Mouse (Mus musculus) lung, postnatal 25 days (tissue): Measurements from ENCODE around the gene Wdr44.
A peak's percentile ranks its signal among the peaks of the same experiment; 100 is the strongest.
"Not testable (repeated sequence)": the region's sequence is repeated elsewhere in the genome, so short reads cannot be mapped to it uniquely, and the experiment has no call there.

Source experiments
- DNase-seq: peaks from one replicate; pipeline ENCODE4 v3.0.0; 2022; ENCODE audit warnings: low spot score

The Wdr44 gene

DNA sequence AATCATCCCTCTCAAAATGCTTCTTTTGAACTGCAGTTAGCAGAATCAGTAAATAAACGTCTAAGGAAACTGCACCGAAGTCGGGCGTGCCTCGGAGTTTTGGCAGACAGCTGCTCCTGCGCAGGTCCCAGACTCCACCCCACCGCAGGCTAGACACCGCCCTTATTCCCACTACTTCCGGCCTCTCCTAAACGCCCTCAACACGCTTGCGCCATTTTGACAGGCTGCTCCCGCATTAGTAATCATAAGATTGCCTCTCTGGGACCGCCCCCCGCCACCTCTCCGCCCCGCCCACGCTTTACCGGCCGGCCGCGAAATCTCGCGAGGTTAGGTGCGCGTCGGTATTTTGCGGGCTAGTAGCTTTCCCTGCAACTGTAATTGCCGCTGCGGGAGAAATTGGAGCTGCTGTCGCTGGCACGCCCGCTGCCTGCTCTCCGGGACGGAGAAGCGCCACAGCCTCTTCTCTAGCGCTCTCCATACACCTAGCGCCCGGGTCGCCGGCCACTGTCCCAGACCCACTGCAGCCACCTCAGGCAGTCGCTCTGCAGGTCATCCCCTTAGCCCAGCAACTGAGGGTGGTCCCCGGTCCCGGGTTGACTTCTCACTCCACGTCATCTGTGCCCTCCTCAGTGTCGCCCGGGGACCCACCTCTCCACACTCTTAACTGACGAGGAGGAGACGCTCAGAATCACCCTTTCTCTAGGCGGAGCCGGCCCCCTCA, at the start of gene Wdr44:
TSS of gene Wdr44 (plus strand) at position 330 of the 721 bp plus-strand sequence.
- DNase-seq, result peak; percentile 96

DNA sequence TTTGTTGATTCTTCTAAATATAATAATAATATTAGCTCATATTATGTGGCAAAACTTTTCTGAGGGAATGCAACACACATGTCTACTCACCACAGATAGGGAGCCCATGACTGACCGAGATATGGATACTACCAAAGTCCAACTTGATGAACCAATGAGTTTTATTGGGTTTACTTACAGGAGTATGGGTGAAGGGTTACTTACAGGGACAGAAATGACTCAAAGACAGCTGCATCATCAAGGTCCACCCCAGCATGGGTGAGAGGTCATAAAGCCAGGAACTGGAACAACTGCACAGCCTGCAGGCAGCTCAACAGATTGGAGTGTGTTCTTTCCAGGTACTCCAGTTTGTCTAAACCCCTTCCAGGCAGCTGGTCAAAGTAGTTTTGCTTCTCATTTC, 44.5 kb upstream of the Wdr44 start:
- no peak for DNase-seq

DNA sequence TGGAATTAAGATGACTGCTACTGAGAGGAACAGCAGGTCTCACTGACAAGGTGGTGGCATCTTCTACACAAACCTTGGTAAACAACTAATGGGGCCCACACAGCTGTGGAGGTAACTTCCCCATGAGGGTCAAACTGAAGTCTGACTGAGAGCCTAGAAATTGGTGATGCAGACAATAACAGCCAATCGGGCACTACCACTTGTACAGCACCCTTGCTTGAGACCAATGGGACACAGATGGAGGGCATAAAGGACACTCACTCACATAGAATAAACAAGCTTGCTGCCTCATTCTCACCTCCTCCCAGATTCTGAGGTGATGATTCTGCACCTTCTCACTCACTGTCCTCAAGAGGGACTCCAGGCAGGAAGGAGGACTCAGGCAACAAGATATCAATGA, 30.6 kb upstream of the Wdr44 start:
- DNase-seq, result no peak

DNA sequence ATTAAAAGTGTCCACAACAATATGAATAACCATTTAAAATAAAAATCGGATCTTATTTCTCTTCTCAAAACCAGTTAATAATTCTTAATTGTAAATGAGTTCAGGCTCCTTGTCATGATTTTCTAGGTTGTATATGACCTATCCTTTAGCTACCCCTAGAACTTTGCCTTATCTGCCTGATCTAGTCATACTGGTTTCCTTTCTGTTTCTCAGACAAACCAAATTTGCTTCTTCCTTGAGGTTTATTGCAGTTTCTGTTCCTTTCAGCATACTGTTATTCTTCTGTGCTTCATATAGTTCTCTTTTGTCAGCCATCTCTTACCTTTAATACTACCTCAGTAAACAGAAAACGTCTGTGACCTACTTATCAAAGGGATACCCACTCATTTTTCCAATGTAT, 19.7 kb upstream of the Wdr44 start:
- DNase-seq, result no peak

DNA sequence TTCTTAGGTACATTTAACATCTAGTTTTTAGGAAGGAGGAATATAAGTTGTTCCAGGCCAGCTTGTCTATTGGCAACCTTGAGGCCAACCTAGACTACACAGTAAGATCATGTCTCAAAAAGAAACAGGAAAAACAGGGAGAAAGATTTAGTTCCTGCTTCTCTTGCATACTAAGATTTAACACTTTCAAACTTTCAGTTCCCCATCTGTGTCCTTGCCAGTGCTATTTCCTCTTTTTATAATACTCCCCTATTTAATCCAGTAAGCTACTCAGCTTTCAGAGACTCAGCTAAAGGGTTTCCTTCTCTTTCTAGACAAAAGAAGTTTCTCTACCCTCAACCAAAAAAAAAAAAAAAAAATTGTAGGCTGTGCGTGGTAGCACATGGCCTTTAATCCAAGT, 17.4 kb upstream of the Wdr44 start:
- no peak for DNase-seq

DNA sequence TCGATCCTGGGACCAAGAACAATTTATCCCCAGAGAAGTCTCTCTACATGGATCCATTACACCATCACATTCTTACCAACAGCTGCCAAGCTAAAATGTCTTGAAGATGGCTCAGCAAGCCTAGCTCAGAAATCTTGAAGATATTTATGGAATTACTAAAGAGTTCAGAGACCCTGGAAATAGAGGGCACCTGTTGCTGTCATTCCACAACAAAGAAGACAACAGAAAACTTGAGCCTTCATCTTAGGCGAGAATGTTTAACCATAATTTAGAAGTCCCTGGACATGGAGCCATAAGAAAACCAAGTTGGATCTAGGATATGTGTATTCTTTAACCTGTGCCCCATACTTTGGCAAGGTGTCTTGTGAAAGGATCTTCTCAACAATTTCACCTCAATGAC, 16.3 kb upstream of the Wdr44 start:
- DNase-seq, result no peak

DNA sequence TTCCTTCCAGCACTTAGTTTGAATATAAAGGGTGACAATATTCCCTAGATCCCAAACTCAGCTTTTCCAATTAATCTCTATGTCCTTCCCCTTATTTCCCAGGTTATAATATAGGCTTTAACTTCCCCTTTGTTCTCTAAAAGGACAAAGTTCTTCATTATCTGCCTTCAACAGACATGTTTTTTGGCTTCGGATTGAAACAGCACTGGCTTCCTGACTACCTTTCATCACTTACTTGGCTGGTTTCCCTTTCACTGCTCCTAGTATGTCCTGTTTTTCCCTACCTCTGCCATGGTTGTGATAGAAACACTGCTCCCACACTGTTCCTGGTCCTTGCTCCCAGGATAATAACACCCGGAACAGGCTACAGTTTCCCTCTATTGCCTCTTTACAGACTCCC, 15.3 kb upstream of the Wdr44 start:
- no peak for DNase-seq

DNA sequence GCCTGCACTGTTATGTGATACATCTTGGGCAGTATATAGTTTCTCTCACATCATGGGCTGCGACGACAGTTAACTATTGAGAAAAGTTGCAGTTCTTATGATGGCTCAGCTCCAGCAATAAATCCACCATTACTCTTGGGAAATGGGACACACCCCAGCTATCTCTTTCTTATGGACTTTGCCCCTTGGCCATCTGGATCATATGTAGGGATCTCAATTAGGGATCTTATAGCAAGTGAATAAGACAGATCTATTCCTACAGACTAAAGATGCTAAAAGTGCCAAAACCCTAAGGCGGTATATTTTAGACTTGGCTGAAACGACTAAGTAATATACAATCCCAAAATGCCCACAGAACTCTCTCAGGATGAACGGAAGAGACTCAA, 522 bp upstream of the Wdr44 start:
- DNase-seq, result no peak

DNA sequence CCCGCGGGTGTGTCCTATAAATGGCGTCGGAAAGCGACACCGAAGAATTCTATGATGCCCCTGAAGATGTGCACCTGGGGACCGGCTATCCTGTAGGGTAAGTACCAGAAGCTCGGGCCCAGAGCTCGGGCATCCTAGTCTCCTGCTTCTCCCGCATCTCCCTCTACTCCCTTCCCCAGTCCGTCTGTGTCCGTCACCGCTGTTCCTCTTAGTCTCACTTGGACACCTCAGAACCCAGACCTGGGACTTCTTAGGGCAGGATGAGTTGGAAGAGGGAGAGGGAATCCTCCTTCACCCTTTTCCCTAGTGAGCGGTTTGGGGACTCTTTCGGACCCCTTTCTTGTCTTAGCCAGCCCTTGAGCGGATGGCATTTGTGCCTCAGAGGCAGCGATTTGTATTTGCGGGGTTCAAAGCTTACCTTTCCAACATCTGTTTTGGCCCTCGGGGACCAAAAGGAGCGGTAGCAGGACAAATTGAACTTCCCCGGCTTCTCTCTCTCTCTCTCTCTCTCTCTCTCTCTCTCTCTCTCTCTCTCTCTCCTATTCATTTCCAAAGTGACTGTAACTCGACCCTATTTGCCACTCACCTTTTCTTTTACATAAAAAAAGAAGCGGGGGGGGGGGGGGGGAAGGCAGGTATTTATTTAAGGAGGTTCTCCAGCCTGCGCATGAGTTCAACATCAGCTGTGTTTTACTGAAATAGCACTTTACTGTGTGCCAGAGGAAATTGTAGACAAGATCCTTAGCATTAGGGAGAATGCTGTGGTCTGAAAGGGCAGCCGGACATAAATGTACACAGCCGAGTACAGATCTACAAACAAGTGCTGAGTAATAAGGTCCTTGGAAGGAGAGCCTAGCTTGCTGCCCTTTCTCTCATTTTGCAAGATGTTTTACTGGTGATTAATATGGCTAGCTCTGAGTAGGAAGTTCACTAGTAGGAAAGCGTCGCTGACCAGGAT, 871 bp downstream of the Wdr44 start:
- DNase-seq, result no peak

DNA sequence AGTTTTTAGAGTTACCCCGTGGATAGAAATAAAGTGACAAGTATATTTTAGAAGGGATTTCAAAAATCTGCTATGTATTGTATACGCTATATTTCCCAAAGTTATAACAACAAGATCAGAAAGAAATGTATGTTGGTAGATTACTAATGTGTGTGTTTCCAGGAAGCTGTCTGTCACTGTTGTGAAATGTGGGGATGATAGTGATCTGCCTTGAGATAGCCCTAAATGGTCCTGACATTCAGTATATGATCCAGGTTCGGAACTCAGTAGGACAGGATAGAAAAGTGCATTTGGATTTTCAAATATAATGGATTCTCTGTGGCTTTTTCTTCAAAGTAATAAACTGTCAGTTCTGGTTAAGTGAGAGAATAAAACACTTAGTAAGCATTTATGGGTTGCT, 1.7 kb downstream of the Wdr44 start:
- DNase-seq, result no peak

DNA sequence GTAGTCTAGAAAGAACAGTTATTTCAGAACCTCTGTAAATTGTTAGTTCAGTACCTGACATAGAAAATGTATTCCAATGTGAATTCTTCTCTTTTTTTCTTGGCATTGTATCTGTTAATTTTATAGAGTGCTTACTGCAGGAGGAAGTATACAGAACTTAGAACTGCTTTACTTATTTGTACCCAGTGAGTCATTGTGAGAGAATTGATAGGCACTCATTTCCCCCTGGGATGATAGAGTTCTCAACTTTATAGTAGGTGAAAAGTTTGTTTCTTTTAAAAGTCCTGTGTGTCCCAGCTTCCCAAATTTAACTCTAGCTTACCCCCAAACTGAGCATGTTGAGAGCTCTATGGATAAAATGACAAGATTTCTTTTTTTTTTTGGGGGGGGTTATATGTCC, 2.3 kb downstream of the Wdr44 start:
- no peak for DNase-seq

DNA sequence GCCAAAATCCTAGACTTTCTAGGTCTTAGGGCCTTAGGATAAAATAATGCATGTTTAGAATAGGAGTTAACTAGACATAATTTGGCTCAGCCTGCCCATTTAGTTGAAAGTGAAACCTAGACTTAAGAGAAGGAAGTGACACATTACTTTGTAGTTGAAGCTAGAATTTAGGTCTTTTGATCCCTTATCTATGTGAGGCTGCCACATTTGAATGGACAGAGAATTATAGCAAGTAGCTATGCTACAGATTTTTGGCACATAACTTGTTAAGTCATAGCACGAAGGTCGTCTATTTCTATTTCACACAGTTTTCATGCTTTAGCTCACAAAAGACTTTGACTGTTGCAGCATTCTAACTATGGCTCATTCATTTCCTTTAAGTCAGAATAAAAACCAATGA, 4.5 kb downstream of the Wdr44 start:
- DNase-seq, result no peak

DNA sequence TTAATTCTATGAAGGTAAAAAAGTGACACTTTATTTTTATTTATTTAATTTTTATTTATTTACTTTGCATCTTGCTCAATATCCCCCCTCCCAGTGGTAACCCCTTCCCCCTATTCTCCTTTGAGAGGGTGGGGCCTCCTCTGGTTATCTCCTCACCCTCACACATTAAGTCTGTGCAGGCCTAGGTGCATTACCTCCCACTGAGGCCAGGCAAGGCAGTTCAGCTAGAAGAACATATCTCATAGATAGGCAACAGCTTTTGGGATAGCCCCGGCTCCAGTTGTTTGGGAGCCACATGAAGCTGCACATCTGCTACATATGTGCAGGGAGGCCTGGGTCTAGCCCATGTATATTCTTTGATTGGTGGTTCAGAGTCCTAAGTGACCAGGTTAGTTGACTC, 6.2 kb downstream of the Wdr44 start:
- DNase-seq, result no peak

DNA sequence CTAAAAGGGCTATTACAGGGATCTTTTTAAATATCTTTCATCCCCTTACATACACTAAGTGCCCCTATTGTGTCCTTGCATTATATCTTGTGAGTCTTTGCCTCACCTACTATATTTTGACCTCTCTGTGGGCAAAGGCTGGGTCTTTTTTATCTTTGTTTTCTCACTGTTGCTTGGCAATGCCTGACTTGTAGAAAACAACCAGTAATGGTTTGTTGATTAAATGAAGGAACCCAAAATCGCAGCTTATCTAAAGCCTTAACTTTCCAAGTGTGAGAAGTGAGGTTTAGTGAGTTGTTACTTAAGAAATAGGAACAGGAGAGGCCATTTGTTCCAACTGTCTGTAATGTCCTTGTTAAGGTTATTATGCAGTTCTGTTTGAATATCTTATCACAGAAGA, 24.4 kb downstream of the Wdr44 start:
- no peak for DNase-seq

DNA sequence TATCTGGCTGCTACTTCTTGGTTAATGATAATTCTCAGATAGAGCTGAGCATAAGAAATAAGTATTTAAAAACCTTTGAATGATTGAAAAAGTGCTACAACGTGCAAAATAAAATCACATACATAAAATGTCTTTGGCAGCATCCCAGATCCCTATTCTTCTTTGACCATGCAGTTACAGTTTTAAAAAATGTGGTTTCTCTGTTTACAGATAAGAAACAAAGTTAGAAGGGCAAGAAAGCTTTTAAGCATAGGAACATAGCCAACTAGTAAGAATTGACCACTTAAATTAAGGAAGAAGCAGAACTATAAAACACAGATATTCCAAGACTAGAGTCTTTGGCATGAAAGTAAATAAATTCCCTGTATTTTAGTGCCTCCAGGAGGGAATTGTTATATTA, 34.6 kb downstream of the Wdr44 start:
- DNase-seq, result no peak

DNA sequence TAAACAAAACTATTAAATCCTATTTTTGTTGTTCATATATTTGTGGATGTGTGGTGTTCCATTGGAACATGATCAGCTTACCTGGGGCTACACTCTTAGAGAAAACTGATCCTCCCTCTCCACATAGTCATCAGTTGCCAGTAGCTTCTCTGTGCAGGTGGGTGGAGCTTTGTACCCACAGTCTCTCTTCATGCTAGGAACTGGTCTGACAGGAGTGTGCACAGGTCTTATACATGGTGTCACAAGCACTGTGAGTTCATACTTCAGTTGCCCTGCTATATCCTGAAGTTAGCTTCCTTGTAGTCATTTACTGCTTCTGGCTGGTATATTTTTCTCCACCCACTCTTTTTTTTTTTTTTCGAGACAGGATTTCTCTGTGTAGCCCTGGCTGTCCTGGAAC, 61.8 kb downstream of the Wdr44 start:
- no peak for DNase-seq

DNA sequence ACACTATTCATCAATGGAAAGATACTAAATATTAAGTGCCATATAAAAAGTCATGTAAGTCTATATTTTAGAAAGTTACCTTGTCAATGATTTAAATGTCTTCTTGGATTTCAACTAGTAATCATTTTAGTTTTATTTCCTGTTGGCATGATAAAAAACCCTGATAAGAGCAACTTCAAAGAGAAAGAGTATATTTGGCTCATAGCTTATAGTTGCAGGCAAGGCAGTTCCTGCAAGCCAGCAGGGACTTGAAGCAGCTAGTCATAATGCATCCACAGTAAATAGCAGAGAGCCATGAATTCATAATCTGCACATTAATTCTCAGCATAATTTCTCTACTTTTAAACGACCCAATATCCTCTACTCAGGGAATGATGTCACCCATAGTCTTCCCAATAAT, 75.0 kb downstream of the Wdr44 start:
- DNase-seq, result no peak

DNA sequence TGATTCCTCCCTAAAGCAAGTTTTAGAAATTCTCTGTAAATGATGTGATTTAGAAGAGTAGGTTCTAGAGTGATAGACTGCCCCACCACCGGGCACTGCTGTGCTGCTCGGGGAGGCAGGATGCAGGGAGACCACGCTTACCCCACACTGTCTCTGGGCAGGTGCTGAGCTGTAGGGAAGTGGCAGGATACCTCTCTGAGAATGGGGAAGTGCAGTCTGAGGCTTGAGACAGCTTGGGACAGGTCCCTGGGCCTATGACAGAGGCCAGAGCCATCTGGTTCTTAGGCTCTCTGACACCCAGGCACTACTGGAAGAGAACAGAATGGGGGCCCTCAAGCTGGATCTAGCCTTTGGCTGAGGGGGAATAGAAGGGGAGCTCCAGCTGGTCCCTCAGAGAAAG, 114.3 kb downstream of the Wdr44 start:
- no peak for DNase-seq

DNA sequence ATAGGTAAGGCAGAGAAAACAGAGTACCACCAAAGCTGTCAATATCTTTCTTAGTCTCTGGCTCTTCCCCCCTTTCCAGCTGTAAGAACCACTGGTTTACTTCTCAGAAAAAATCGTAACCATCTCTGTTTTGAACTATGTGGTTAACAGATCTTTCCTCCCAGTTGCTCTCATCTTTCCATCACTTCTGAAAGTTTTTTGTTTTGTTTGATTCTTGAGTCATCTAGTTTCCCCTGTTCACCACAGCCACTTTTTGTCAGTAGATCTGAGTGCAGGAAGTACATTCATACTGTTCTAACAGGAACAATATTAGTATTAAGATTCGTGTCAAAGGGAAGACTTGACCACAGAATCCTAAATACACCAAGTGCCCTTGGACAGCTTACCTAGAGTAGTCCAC, 117.5 kb downstream of the Wdr44 start:
- DNase-seq, result no peak

DNA sequence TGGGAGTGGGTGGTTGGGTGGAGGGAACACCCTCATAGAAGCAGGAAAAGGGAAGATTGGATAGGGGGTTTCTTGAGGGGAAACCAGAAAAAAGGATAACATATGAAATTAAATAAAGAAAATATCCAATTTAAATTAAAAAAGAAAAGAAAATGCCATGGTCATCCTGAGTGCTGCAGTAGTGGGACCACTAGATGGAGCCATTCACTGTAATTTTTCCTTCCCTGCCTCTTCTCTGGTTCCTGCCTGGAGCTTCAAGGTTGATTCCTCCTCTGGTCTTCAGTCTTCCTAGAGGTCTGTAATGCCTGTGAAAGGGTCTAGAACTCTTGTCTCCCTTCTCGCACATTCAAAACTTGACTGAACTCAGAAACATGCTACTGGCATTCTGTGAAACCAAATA, 120.4 kb downstream of the Wdr44 start:
- DNase-seq, result not testable (repeated sequence)

DNA sequence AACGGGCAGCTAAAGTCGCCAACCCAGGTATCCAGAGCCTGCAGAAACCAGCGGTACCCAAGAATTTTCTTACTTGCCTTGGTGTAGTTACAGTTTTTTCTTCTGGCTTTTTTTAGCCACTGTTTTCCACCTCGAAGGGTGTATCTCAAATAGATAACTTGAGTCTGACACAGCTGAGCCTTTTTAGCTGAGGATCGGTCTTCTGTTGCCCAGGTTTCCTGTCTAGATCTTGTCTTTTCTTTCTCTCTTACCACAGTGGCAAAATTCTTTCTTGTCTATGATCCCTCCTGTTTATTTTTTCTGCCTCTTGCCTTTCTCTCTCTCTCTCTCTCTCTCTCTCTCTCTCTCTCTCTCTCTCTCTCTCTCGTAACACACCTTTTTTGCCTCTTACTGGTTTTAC, 130.0 kb downstream of the Wdr44 start:
- DNase-seq, result not testable (repeated sequence)

DNA sequence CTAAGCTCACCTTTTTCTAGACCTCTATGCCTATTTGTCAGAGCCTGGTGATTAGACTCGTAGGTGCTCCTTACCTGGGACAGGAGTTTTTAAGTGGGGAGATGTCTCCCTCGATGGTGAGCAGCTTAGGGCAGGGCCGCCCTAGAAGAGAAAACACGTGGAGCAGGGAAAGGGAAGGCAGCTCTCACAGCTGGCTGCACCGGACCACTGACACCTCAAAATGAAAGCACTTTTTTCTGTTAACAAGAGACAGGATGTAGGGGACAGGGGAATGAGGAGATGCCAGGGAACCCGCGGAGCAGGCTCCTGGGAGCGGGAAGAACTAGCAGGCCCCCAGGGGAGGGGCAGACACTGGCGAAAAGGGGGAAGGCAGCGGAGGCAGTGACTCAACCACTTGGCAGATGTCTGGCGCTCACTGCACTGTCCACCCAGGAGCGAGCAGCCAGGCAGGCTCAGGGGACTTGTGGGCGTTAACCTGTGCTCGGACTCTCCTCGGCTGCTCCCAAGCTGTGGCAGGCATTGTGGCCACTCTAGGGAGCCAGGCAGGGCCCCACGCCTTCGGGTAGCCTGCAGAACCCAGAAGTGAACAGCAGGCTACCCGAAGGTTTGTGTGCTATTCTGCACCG, 130.7 kb downstream of the Wdr44 start:
- peak; percentile 1 for DNase-seq

DNA sequence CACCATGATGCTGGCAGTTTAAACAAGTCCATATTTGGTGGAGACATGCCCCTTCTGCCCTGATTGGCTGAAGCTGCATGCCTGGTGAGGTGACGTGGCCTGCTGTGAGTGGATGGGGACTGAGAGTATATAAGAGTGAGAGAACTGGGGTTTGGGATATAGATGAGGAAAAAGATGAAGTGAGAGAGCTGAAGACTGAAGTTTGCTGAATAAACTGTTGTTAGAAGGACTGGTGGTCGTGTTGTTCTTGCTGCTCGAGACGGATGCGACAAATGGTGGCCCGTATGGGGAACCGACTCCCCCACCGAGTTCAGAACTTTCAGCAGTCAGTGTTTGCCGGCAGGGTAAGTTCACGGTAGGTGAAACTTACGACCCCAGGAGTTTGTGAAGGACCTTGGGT, 140.9 kb downstream of the Wdr44 start:
- not testable (repeated sequence) for DNase-seq
